Mouse (Mus musculus): ENCODE results near the gene Zfp990. TPM values are rescaled to one million over a fixed set of nuclear protein-coding genes. Genes with fewer than 3 reads are reported as not detected.

Gene Zfp990
- polyA plus RNA-seq, 1 experiment from 2014 or later = not detected

Other genes with a start within 250 kb of the Zfp990 start
- 0.09 and 0.38 TPM in 2 replicates for gene Tnfrsf8, start 195.6 kb upstream of the Zfp990 start, polyA plus RNA-seq (2015; fragmentation: Nextera tagmentation; extraction: Ambion mirVana)
- gene Gm13212, start 74.4 kb downstream of the Zfp990 start, polyA plus RNA-seq (2015; fragmentation: Nextera tagmentation; extraction: Ambion mirVana) = 0.06 and 0.22 TPM in 2 replicates
- gene Zfp980, start 159.9 kb downstream of the Zfp990 start, polyA plus RNA-seq (2015; fragmentation: Nextera tagmentation; extraction: Ambion mirVana) = 0.06 TPM in 1 of 2 replicates, not detected in the other